Mouse (Mus musculus) common myeloid progenitor, adult 5-6 weeks (primary cell): Measurements from ENCODE around the gene Eci1. TPM values are rescaled to one million over a fixed set of nuclear protein-coding genes. Genes with fewer than 3 reads are reported as not detected.
A peak's percentile ranks its signal among the peaks of the same experiment; 100 is the strongest.
"Not testable (repeated sequence)": the region's sequence is repeated elsewhere in the genome, so short reads cannot be mapped to it uniquely, and the experiment has no call there.

ENCODE experiments used
- ATAC-seq: replicated peaks from 2 replicates; pipeline ENCODE4 v1.8.0; 2016; ENCODE audit warnings: low read depth, mild to moderate bottlenecking, moderate TSS enrichment, inconsistent platforms; ENCODE audit not compliant: poor library complexity, severe bottlenecking
- total RNA-seq: library from RNA; stranded (forward); fragments of 200-1000, 187-1606 nt; gene quantifications from 2 replicates; pipeline ENCODE4 v1.2.3, GENCODE M21; 2017

Gene Eci1
- total RNA-seq, 1 experiment from 2014 or later, result 28.7 TPM

- ATAC-seq, result no peak
These were observed 3.0 kb downstream of the Eci1 start for GRCm38 (mm10) chr17:24429201-24429983.

DNA sequence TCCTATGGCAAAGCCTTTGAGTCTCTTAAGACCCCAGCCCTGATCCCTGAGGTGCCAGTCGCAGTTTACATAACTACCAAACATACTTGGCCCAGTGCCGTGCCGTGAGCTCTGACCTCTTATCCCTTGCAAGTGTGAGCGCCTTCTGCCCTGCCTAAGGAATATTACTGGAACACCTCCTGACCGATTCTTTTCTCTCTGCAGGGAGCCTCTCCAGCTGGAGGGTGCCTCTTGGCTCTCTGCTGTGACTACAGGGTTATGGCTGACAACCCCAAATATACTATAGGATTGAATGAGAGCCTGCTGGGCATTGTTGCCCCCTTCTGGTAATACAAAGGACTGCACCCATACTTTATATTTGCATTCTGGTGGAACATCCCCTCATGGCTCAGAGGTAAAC is 10.6 kb downstream of the Eci1 start:
- peak; percentile 83 for ATAC-seq

- no peak for ATAC-seq
These were observed 13.9 kb downstream of the Eci1 start for GRCm38 (mm10) chr17:24440377-24440776.

DNA sequence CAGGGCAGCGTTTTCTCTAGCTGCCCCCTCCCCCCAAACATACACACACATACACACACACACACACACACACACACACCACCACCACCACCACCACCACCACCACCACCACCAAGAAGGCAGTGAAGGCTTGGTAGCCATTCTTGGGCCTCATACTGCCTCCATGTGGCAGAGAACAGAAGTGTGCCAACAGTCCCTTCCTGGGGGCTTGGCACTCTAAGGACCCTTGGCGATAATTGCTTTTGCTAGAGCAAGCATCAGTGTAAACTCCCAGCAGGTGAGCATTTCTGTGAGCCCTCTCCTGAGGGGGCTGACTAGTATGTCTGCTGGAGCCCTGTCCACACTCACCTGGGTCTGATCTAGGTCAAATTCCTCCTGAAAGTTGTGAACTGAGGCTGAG is 14.7 kb downstream of the Eci1 start:
- ATAC-seq, result no peak

DNA sequence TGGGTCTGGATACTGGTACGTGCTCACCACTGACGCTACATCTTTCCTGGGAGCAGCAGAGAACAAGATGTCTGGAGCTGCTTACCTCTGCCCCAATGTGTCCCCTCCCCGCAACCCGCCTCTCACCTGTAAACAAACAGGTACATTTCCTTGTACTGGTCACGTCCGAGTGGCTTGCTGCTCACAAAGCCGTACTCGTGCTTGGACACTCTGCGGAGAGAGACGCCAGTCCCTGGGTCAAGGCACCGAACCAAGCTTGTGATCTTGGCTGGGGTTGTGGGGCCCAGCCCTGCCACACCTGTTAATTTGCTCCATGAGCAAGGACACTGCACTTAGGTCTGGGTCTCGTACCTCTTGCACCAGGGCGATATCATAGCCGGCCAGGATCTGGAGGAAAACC is 15.7 kb downstream of the Eci1 start:
- no peak for ATAC-seq

DNA sequence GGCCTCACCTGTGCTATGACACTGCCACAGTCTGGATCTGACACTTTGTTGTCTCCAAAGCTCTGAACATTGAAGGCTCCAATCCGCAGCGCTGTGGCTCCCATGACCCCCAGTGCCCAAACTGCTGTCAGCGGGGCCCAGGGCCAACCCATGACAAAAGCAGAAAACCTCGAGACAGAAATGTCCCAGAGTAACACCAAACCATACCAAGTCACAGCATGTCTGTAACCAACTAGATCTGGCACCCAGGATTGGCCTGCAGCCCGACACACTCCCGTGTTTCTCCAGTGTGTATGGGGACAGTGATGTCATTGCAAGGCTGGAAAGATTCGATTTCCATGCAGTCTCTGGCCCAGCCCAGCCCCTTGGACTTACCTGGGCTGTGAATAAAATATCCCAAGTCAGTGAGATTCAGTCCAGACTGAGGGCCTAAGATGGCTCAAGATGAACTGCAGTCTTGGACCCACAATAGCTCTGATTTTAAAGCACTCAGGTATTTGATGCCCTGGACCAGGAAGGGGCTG is 16.3 kb downstream of the Eci1 start, which contains the start of gene Dnase1l2:
Dnase1l2 (minus strand) TSS at position 474 of the 524 bp plus-strand sequence.
- no peak for ATAC-seq

DNA sequence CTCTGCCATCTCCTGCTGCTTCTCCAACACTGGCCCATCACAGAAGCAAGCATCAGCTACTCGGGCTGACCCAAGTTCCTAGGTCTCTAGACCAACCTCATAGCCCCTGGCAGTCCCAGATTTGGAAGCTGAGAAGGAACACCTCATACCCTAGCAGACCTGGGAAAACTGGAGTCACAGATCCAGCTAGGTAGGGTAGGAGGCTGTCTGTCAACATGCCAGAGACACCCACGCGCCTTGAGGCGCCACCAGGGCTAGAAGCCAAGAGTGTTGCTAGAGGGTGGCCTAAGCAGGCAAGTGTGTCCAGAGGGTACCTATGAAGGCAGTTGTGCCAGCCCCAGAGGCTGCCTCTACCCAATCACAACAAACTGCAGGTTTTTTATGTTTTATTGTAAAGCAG is 17.0 kb downstream of the Eci1 start:
- no peak for ATAC-seq

DNA sequence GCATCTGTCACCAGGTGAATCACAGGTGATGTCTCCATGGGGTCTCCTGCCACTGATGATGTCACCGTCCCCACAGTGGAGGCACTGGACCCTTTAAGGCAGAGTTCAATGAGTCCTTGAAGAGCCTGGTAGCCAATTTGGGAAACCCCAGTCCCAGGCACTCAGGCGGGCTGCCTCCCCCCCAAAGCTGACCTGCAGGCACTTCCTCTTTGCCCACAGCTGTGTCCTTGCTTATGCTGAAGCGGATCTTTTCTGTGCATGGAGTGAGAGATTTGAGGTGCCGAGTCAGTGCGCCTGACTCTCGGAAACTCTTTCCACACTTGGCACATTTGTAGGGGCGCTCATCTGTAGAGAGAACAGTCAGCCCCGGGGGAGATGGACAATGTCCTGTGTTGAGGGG is 20.1 kb downstream of the Eci1 start:
- ATAC-seq, result peak; percentile 43

DNA sequence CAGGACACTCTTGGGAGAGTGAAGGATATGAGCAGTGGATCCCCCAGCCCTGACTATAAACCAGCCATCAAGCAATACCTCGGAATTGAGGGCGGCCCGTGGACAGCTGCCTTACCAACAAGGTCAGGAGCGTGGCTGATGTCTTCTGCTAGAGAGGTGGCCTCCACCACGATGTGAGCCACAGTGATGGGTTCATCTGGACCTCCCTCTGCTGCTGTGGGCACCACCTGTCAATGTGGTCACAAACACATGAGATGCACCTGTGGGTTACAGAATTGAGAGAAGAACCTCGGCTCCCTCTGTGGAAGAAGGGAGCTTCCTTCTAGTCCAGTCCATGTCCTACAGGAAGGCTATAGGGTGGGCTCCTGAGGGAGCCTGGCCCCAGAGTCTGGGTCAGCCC is 23.1 kb downstream of the Eci1 start:
- ATAC-seq, result no peak

DNA sequence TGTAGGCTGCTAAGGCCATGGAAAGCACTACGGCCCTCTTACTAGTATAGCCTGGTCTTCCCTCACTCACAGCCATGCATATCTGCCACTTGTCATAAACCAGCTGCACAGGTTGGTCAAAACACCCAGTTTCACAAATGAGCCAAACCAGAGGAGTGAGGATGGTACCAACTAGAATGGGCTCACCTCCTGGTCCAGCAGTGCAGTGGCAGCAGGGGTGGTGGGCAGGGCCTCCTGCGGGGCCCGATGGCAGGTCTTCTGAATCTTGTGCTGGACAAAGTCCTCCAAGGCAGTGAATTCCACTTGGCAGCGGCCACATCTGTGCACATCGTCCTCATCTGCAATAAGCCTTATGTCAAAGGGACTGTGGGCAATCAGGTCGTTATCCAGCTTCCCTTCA is 24.8 kb downstream of the Eci1 start:
- ATAC-seq, result no peak

- no peak for ATAC-seq
These were observed 26.9 kb downstream of the Eci1 start for GRCm38 (mm10) chr17:24453372-24453771.

DNA sequence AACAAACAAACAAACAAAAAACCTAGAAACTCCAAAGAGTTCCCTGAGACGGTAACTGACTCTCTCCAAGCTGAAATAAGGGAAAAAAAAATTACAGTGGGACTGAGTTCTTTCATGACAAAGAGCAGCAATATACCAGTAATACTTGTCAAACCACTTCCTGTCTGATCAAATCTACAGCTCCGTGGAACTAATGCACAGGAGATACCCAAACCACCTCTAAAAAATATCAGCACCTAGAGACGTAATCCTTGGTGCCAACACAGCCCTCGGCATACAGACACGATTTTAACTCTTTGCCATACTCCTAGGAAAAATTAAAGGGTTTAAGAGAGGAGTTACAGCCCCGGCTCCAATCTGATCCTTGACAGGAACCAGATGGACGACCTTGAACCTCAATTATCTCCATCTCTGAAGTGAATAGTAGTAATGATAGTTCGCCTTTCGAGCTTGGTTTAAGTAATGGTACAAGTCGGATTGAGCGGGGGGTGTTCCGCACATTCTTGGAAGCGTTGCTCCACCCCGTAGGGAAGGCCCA is 27.8 kb downstream of the Eci1 start:
- 0 out of 2 replicates have a peak, but pooled peaks have one; percentile 2 for ATAC-seq

DNA sequence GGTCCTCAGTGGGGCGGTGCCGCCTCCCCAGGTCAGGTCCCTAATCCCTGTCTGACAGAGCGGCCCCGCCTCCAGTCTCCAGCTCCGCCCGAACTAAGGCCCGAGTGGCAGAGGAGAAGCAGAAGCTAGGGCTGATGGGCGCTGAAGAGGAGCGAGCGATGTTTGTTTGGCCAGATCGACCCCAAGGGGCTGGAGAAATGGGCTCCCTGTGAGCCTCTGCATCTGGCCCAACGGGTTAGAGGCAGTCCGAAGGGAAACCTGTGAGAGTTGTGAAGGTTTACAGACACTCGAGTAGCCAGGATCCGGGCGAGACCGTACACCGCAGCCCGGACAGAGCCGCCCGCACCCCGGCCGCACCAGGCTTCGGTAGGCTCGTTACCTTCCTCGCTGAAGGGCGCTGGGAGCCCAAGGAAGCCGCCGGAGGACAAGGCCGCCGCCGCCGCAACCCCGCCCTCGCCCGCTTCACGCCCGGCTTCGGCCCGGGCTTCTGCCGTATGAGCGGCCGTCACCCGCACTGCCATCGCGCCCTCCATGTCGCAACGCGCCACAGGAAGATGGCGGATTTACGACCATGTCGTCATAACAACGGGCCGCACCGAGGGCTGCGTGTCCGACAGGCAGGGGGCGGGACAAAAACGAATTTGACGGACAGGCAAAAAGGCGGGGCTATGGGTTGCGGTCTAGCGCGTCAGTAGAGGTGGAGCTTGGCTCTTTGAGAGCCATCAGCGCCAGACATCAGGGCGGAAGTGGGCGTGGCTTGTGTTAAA is 28.5 kb downstream of the Eci1 start:
- peak; percentile 90 for ATAC-seq

DNA sequence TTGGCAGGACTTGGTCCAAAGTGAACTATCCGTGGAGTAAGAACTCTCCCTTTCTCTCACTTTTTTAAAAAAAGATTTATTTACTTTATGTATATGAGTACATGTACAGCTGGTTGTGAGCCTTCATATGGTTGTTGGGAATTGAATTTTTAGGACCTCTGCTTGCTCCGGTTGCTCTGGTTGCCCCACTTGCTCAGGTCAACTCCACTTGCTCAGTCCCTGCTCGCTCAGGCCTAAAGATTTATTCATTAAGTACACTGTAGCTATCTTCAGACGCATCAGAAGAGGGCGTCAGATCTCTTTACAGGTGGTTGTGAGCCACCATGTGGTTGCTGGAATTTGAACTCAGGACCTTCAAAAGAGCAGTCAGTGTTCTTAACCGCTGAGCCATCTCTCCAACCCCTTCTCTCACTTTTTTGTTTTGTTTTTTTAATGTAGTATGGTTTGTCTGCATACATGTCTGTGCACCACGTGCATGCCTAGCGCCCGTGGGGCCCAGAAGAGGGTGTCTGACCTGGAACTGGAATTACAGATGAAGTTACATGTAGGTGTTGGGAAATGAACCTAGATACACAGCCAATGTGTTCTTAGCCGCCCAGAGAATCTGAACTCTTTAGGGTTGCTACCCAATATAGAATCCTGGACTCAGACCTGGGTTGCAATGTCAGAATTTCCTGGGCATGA is 29.2 kb downstream of the Eci1 start:
- not testable (repeated sequence) for ATAC-seq

DNA sequence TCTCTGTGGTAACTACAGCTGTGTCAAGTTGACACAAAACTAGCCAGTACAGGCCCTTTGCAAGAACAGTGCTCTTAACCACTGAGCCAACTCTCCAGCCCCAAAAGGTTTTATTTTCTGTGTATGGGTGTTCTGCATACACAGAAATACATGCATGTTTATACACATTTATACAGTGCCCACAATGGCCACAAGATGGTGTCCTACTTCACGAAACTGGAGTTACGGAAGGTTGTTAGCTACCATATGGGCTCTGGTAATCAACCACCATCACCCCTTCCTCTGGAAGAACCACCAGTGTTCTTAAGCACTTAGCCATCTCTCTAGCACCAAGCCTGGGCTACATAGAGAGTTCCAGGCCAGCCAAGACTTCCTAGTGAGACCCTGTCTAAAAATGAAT is 35.1 kb downstream of the Eci1 start:
- ATAC-seq, result peak; percentile 74

- no peak for ATAC-seq
These were observed 36.5 kb downstream of the Eci1 start for GRCm38 (mm10) chr17:24462932-24463331.

- peak; percentile 85 for ATAC-seq
These were observed 37.1 kb downstream of the Eci1 start for GRCm38 (mm10) chr17:24463374-24464133.

DNA sequence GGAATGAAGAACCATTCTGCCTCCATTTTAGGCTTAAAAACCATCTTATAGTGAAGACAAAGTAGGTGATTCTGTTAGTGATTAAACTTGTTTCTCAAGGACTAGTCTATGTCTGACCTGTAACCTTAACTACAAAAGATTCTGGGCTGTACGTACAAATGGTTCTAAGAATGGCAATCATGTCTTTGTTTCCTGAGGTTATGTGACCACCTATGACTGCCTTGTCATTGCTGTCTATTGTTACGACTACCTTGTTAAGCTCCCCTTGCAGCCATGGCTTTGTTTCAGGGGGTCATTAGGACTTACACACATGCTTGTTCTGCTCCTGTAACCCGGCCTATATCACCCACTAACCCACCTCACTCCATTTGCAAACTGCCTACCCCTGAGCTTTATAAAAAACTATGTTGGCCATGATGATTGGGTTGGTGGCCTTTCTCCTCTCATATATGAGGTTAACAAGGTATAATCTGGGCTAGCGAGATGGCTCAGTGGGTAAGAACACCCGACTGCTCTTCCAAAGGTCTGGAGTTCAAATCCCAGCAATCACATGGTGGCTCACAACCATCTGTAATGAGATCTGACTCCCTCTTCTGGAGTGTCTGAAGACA is 42.3 kb downstream of the Eci1 start:
- ATAC-seq, result no peak

DNA sequence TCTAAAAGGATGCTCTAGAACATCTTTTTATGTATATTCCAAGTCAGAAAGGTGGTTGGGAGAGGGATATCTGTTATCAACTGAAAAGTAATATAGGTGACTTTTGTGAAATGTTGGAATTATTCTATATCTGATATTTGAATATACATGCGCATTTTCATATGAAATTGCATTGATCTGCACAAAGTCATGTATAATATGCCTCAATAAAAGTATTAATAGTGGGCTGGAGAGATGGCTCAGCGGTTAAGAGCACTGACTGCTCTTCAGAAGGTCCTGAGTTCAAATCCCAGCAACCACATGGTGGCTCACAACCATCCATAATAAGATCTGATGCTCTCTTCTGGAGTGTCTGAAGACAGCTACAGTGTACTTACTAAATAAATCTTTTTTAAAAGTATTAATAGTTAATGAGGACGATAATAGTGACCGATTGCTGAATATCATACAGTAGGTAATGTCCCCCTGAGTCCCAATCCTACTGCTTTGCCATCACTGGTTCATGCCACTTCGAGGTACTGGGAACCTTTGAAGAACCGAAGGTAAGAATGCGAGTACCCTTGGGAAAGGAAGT is 43.0 kb downstream of the Eci1 start:
- no peak for ATAC-seq
